Mouse (Mus musculus) thymus, postnatal 4 days (tissue): Measurements from ENCODE around the gene Sly.
"Not testable (repeated sequence)": the region's sequence is repeated elsewhere in the genome, so short reads cannot be mapped to it uniquely, and the experiment has no call there.

ENCODE experiments used
- DNase-seq: peaks from one replicate; pipeline ENCODE4 v3.0.0; 2021

Gene Sly

GRCm38 (mm10) chrY:57186888-57187287 is at the start of gene Sly:
Gene Sly (plus strand): TSS chrY:57187188.
- not testable (repeated sequence) for DNase-seq
